Mouse (Mus musculus) adrenal gland, adult 8-10 months (tissue): ENCODE results near the gene Gm17428. TPM values are rescaled to one million over a fixed set of nuclear protein-coding genes. Genes with fewer than 3 reads are reported as not detected.
"Not testable (repeated sequence)": the region's sequence is repeated elsewhere in the genome, so short reads cannot be mapped to it uniquely, and the experiment has no call there.

Experiments
- DNase-seq: peaks from one replicate; pipeline ENCODE4 v3.0.0; 2022
- total RNA-seq, 4 experiments: library from RNA; stranded (reverse); gene quantifications; 2 replicates each; pipeline ENCODE4 v1.2.4; 2022

Gm17428 gene
- not detected for total RNA-seq

DNA sequence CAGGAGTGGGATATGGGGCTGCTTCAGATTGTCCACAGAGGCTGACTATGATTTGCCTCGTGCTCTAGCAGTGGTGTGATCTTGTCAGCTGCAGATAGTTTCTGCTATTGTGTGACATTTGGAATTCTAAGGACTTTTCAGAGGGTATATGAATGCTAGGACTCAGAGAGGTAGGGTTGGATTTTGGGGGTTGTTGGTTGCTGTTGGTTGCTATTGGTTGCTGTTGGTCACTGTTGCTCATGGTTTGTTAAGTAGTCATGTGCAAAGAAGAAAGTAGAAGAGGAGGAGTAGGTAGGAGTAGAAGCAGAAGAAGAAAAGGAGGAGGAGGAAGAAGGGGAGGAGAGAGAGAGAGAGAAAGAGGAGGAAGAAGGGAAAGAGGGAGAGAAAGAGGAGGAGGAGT lies at the start of gene Gm17428:
TSS of gene Gm17428 (plus strand) at position 301 of the 400 bp plus-strand sequence.
- no peak for DNase-seq

DNA sequence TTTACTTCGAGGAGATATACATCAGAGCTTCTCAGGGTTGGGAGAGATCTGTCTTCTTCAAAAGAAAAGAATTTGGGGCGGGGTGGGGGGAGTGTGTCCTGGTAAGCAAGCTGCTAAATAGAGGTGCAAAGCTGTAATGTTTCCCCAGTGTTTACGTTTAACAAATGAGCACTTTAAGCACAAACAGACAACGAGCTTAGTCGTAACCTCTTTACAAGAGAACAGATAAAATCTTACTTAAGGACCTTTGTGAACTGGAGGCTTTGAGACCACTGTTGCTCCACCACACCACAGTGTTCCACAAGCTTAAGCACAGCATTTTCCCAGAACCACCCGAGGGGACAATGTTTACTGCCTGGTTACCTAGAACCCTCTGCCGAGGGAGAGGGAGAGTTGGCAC lies 49.4 kb upstream of the Gm17428 start:
- no peak for DNase-seq

DNA sequence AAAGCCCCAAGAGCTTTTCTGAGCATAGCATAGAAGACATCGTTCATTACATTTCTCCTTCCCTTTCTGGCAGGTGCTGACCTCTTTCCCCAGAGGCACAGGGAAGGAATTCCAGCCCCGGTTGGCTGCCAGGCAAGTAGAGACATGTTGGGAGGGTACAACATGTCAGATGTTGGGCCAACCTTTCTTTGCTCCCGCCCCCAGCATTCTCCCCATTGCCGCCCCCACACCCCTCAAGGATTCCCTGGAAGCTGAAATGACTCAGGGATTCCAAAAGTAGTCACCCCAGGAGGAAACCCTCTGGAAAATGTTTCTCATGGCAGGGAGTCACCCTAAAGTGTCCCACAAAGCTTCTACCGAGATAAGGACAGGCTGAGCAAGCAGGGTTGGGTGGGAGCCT lies 46.9 kb upstream of the Gm17428 start:
- DNase-seq: no peak

DNA sequence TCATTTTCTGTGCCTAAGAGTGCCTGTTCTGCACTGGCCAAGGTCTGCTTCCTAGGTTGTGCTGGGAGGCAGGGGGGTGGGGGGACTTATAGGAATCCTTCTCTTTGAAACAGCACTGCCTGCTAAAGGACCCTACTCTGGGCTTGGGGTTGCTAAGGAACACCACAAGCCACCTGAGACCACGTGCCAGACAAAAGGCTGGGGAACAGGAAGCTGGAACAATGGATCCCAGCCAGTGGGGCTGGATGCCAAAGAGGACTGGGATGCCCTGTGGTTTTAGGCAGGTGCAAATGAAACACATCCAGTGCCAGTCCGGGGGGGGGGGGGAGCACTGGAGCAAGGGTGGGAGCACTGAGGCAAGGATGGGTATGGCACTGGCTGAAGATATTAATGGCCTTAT lies 46.3 kb upstream of the Gm17428 start:
- no peak for DNase-seq

DNA sequence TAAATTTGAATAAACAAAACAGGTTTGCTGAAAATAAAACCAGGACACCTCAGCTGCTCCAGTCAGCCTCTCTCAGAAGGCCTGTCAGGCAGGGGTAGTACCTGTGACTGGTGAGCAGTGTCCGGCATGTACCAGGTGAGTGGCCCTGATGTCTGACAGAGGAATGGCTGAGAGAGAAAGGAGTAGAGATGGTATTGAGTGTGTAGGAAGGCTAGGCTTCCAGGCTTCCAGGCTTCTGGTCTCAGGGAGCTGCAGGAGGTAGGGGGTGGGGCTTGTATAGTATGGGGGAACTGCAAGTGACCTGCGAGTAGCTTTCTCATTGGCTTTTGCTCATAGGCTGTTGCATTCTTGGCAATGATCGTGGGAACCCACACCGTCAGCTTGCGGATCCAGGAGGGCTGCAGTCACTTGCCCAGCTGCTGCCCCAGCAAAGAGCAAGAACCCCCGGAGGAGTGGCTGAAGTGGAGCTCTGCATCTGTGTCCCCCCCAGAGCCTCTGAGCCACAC lies 44.0 kb upstream of the Gm17428 start, which contains the start of gene Il25:
TSS of gene Il25 (plus strand) at position 51 of the 506 bp plus-strand sequence.
- DNase-seq: no peak

DNA sequence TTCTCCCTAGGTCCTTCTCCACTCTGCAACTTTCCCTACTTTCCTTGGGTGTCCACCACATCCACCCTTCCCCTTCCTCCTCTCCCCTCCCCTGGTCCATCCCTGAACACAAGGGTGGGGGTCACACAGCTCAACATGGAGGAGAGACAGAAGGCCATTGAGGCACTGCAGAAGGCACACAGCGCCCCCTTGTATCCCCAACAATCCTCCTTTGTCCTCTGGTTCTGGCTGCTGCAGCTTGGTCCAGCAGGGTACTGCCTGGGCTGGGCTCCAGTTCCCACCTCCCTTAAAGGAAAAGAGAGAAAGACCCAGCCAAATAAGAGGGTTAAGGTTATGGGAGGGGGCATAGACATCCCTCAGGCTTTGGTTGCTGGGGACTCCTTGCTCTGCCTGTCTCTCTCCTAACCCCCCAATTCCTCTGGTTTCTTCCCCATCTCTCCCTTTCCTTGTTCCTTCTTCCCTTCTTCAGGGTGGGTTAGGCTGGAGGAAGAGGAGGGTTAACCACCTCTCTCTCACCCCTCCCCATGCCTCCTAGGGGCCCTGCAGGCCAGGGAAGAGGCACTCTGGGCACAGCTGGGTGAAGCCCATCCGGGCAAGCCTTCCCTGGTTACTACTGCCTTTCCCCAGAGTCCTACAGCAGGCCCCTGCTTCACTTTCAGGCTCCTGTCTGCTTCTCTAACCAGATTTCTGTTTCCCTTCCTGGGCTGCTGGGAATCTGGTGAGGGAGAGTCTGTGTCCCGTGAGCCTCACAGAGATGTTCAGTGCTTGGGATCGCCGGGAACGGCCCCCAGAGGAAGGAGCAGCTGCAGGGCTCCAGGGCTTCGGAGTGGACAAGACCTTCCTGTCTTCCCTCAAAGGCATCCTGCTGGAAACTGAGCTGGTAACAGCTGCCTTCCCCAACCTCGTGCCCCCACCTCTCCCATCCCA lies 40.6 kb upstream of the Gm17428 start, which contains the start of gene Cmtm5:
TSS of gene Cmtm5 (plus strand) at position 358 of the 927 bp plus-strand sequence.
- DNase-seq: no peak

DNA sequence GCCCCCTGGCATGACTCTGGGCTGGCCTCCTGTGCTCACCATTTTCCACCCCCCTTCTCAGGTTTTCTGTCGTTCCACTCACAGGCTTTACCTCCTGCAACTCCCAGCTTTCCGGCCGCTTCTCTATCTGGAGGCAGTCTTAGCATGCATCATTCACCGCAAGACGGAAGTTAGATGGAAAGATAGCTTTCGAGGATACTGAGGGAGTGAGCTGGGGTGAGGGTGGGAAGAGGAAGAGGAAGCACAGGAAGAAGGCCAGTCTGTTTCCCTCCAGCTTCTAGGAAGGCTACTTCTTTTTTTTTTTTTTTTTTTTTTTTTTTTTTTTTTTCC lies 39.9 kb upstream of the Gm17428 start:
- DNase-seq: no peak

DNA sequence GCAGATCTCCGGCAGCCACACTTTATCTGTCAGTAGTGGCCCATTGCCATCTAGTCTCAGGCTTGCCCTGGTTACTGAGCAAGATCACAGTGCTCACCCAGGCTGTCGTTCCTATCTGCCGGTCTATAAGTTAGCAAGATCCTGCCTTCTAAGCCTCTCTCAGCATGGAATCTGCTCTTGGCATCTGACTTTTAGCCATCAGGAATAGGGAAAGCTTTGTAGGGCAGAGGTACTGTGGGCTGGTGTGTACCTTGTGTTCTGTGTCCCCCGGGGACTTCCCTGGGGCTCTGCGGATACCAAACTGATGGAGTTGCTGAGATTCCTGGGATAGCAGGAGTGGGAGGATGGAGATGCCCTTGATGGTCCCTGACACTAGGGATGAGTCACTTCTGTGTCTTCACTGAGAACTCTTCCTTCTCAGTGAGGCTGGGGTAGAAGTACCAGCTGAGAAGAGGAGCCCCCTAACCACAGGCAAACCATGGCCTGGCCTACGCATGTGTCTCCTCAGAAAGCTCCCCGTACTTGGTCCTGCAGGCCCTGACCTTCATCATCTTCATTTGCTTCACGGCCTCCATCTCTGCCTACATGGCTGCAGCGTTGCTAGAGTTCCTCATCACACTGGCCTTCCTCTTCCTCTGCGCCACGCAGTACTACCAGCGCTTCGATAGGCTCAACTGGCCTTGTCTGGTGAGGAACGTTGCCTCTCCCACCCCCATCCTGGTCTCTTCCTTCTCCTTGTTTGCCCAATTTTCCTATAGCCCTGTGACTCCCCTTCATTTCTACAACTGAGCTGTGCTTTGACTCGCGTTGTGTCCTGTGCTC lies 39.2 kb upstream of the Gm17428 start:
- DNase-seq: no peak

DNA sequence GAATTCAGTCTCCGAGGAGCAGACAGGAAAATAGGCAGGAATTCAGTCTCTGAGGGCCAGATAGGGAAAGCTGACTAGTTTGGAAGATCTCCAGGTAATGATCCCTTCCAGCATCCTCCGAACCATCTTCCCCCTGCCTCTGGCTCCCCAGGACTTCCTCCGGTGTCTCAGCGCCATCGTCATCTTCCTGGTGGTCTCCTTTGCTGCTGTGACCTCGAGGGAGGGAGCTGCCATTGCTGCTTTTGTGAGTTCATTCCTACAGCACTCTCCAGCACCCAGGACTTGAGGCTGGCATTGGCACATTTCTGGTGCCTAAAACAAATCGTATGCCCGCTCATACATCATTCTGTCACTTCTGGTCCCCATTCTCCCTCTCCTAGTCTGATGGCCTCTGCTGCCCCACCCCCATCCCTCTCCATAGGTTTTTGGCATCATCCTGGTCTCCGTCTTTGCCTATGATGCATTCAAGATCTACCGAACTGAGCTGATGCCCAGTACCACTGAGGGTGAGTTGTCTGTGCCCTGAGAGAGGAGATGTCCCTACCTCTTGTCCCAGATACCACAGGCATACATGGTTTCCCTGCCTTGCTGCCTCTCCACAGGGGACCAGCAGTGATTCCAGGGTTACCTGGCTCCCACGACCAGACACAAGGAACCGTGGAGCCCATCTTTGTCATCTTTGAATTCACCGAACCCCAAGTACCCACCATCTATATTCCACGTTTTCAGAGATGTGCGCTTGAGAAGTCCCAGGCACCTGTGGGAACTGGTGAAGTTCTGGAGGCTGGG lies 38.1 kb upstream of the Gm17428 start:
- no peak for DNase-seq

DNA sequence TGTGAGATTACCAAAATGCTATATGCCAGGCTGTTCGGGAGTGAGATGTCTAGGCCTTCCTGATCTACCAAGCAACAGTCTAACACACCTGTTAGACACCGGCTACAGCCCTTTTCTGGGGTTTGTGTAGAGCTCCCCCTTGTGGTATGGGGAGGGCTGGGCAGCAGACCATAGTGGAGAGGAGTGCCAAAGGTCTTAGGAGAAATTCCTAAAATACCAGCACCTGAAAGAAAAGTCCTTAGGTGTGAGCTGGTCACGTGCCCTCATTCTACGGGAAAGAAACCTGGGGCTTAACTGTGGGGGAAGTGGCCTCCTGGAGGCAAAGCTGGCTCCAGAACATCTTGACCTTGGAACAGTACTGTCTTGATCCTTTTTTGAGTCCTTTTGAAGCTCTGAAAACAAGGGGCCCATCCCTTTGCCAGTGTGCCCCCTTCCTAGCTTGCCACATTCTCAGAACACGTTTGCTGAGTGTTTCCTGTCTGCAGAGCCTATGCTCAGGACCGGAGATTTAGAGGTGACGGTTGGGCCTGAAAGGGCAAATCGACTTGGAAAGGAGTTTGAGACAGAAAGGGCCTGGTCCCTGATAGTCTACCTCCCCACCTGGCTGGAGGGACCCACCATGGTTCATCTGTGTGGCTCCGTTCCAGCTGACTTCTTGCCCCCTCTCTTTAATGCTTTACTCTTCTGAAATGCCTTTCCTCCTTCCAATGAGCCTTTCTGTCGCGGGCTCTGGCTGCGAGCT lies 37.1 kb upstream of the Gm17428 start:
- peak; percentile 40 for DNase-seq

DNA sequence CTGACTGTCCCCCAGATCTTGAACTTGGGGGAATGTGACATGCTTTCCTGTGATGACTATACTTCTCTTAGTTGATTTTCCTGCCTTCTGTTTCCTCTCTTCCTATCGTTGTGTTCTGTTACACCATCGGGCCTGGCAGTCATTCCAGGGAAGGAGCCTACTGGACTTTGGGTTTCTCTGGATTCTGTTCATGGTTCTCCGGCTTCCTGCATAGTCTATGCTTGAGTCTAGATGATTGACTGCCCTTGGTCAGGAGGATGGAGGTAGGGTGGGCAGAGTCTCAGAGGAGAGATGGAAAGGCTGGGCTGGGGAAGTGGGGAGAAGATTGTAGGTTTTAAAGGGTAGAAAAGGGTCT lies 36.6 kb upstream of the Gm17428 start:
- no peak for DNase-seq

DNA sequence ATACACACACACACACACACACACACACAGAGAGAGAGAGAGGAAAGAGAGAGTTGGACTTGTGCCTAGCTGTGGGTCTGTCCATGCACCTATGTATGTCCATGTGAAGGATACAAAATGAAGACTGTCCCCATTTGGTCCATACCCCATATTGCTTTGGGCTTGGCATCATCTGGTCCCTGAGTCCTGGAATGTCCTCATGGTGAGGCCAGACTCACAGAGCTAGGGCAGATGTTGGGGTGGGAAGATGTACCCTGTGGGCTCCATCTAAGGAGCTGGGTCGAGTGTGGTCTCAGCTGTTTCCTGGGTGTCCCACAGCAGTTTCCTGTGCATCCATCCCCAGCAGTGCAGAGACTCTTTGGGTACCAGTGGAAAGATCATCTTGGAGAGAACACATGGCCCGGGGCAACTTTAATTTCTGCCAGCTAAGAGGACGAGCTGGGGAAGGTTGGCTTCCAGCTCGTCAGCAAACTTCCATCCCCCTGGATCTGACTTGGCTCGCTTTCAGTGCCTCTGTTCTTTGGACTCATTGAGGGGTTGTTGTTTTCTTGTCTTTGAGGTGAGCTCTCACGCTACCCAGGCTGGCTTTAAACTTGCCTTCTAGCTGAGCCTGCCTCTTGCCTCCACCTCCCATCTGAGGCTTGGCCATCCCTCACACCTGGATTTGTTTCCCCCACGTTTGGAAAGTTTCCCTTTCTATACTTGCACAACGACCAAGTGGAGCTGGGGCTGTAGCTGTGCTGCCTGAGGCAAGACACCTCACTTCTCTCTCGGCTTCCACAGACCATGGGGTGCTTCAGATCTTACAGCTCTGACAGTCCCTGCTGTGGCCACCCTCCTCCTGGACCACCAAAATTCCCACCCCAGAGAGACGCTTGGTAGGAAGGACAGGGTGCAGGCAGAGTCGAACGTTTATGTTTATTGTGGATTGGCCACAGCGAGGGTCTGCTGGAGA lies 35.4 kb upstream of the Gm17428 start:
- DNase-seq: no peak

DNA sequence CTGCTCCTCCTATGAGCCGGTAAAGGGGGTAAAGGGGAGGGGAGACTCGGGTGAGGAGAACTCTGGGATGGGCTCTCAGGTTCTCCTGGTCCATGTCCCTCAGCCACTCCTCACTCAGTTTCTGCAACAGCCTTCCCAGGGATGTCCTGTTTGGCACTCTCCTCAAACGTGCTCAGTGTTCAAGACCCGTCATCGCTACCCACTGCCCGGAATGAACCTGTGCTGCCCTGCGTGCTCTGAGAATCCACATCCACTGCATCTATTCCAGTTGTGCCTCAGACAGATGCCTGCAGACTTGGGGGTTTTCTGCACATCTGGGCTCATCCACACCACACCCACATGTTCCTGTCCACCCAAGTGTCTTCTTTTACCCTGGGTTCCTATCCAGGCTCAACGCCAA lies 34.3 kb upstream of the Gm17428 start:
- DNase-seq: no peak

DNA sequence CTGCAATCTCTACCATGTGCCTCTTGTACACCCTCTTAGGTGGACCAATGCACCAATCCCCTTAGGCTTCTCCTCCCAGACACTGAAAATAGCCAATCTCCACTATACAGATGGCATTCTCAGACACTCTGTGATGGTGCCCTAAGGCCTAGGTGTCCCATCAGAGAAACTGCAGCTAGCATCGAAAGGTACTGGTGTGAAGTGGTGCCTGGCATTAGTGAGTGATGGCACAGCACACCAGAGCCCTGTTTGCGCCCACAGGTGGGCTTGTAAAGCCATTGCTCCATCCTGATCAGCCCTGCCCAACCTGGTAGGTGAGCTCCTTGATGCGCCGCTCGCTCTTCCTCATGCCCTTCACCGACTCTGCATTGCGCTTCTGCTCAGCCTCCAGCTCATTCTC lies 32.8 kb upstream of the Gm17428 start:
- DNase-seq: no peak

DNA sequence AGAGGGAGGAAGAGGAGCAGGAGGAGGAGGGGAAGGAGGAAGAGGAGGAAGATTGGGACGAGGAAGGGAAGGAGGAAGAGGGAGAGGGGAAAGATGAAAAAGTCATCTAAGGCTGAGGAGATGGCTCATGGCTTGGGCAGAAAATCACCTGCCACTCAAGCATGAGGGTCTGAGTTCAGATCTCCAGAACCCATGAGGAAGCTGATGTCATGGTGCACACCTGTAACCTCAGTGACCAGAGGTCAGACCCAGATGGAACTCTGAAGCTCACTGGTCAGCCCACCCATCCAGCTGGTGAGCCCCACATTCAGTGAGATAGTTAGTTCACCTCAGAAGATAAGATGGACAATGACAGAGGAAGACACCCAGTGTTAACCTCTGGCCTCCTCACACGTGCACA lies 31.8 kb upstream of the Gm17428 start:
- DNase-seq: no peak

DNA sequence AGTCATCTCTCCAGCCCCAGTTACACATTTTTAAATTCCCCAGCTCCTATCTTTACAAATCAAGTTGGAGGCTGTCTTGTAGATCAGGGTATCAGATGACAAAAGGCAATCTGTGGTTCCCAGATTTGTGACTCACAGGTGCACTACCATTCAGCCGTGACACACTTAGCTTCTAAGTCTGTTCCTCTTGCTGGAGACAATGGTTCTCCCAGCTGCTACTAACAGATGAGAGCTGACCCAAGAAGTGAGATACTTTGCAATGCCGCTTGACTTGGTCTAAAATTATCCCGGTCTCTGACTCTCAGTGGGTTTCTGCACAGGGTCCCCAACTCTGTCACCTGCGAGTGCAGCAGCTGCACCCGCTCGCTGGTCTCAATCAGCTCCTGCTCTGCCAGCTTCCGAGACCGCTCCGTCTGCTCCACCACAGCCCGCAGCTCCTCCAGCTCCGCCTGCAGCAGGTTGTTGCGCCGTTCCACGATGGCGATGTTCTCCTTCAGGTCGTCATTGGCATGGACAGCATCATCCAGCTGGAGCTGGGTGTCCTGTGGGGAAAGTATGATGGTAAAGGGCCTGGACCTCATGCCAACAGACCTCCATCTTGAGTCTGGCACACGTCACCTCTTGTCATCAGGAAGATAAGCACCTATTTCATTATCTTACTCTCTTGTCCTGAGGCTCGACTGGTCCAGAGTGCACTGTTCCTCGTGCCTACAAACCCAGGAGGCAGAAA lies 30.6 kb upstream of the Gm17428 start:
- DNase-seq: no peak

DNA sequence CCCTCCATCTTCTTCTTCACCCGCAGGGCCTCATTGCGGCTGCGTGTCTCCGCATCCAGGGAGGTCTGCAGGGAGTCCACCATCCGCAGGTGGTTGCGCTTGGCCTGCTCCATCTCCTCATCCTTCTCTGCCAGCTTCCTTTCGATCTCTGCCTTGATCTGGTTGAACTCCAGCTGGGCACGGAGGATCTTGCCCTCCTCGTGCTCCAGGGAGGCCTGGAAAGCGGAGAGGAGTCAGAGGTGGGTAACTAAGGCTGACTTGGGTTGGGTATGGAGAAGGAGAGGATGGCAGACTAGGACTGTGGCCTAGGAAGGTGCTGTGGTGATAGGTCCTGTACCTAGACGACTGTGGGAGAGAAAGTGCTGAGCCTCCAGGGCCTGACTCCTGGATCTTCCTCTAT lies 29.7 kb upstream of the Gm17428 start:
- DNase-seq: not testable (repeated sequence)

DNA sequence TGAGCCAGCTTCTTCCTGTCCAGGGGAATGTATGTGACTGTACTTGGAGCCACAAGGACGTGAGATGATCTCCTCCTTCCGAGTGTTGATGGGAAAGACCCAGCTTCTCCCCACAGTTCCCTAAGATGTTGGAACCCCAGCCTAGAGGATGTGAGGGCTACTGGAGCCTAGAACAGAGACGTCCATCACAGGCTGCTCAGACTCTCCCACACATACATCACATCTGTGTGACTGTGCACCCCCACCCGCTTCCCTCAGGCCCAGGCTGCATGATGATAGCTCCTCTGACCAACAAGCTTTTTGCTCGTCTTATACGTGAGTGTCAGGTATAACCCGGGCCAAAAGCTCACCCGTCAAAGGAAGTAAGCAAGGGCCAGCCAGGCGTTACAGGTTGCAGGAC lies 28.0 kb upstream of the Gm17428 start:
- no peak for DNase-seq

DNA sequence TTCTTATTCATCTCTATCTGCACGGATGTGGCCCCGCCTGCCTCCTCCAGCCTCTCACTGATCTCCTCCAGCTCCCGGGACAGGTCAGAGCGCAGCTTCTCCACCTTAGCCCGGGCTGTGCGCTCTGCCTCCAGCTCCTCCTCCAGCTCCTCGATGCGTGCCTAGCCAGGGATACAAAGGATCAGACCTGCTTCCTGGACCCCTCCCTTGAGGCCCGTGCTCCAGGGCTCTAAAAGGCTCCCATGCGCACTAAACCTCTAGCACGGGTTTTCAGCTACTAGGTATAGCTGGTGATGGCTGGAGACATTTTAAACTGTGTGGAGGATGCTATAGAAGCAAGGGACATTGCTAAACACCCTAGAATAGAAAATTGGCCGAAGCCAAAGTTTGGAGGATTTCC lies 26.2 kb upstream of the Gm17428 start:
- no peak for DNase-seq

DNA sequence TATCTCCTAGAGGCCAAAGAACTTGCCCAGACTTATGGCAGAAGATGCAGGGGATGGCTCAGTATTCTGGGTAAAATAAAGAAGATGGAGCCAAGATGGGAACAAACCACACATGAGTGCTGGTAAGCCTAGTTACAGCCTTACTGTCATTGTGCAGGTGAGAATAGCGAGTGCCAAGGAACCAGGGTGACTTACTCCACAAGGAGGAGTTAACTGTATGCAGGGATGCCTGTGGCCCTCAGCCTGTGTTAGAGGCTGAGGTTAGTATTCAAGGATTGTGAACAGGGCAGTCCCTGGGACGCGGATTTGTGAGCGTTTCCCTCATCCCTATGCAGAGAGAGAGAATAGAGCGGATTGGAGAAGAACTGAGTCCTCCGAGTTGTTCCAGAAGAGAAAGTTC lies 25.1 kb upstream of the Gm17428 start:
- no peak for DNase-seq
